Mouse (Mus musculus): ENCODE measurements around the gene Atad3a. TPM values are rescaled to one million over a fixed set of nuclear protein-coding genes. Genes with fewer than 3 reads are reported as not detected.

Atad3a gene
- polyA plus RNA-seq, 1 experiment from 2014 or later, result 110 TPM

- Histone ChIP-seq H3K4me2 (peak overlapping the region; percentile 77), H3K27me3 (replicated peaks) (no peaks in the 10 kb centered on the region), H3K27ac (no peak overlapping the region), H3K9ac (no peak overlapping the region), H3K4me1 (peaks cover 40% of the 10 kb centered on the region), H3K36me3 (no peaks in the 10 kb centered on the region), H3K4me3 (replicated peaks) (peak overlapping the region; percentile 47), H3K9me3 (no peaks in the 10 kb centered on the region)
- WGBS, result 29% methylated on average over 5 of the region's 5 CpGs
- no peak for ATAC-seq (ENCODE audit: insufficient read depth, low FRiP score, low read depth)
Measured at GRCm38 (mm10) chr4:155773335-155774078, 12.6 kb upstream of the Atad3a start.

- no peak overlapping the region for H3K27ac ChIP-seq
- H3K27me3 ChIP-seq (replicated peaks), result no peaks in the 10 kb centered on the region
- H3K36me3 ChIP-seq, result no peaks in the 10 kb centered on the region
- peak overlapping the region; percentile 77; the same call in 1 of the 2 replicates for H3K4me2 ChIP-seq
- no peak overlapping the region for H3K4me3 ChIP-seq (replicated peaks)
- H3K9ac ChIP-seq, result no peak overlapping the region
- no peaks in the 10 kb centered on the region for H3K9me3 ChIP-seq
- peaks cover 38% of the 10 kb centered on the region for H3K4me1 ChIP-seq
- WGBS, result 85% methylated on average over 13 of the region's 13 CpGs
- ATAC-seq (ENCODE audit: insufficient read depth, low FRiP score, low read depth), result no peak
Measured at GRCm38 (mm10) chr4:155772786-155773185, 11.9 kb upstream of the Atad3a start.

GRCm38 (mm10) chr4:155771706-155772105 is 10.8 kb upstream of the Atad3a start:
- H3K4me2 ChIP-seq, result no peak overlapping the region
- H3K9me3 ChIP-seq, result no peaks in the 10 kb centered on the region
- H3K9ac ChIP-seq, result no peak overlapping the region
- peaks cover 31% of the 10 kb centered on the region for H3K4me1 ChIP-seq
- no peaks in the 10 kb centered on the region for H3K27me3 ChIP-seq (replicated peaks)
- no peaks in the 10 kb centered on the region for H3K36me3 ChIP-seq
- no peak for ATAC-seq (ENCODE audit: insufficient read depth, low FRiP score, low read depth)
- H3K27ac ChIP-seq, result no peak overlapping the region
- H3K4me3 ChIP-seq (replicated peaks), result no peak overlapping the region
- 74% methylated on average over 2 of the region's 2 CpGs for WGBS

- H3K4me3 ChIP-seq (replicated peaks), result peak overlapping the region; percentile 53
- peak overlapping the region; percentile 64; the same call in 1 of the 2 replicates for H3K9ac ChIP-seq
- no peaks in the 10 kb centered on the region for H3K9me3 ChIP-seq
- H3K27ac ChIP-seq, result no peak overlapping the region
- WGBS, result 44% methylated on average over 24 of the region's 24 CpGs
- no peak for ATAC-seq (ENCODE audit: insufficient read depth, low FRiP score, low read depth)
- H3K36me3 ChIP-seq, result no peaks in the 10 kb centered on the region
- H3K4me2 ChIP-seq, result peak overlapping the region; percentile 81
- H3K4me1 ChIP-seq, result peaks cover 24% of the 10 kb centered on the region
- no peaks in the 10 kb centered on the region for H3K27me3 ChIP-seq (replicated peaks)
Measured at GRCm38 (mm10) chr4:155770626-155771025, 9.7 kb upstream of the Atad3a start.

- ATAC-seq (ENCODE audit: insufficient read depth, low FRiP score, low read depth), result peak; percentile 85
- H3K9ac ChIP-seq, result peak overlapping the region; percentile 64
- peak overlapping the region; percentile 81 for H3K4me2 ChIP-seq
- no peaks in the 10 kb centered on the region for H3K36me3 ChIP-seq
- H3K4me1 ChIP-seq, result peaks cover 18% of the 10 kb centered on the region
- under 1% methylated on average over 39 of the region's 39 CpGs for WGBS
- H3K9me3 ChIP-seq, result no peaks in the 10 kb centered on the region
- H3K27me3 ChIP-seq (replicated peaks), result no peaks in the 10 kb centered on the region
- peak overlapping the region; percentile 63 for H3K27ac ChIP-seq
- H3K4me3 ChIP-seq (replicated peaks), result peak overlapping the region; percentile 53
Measured at GRCm38 (mm10) chr4:155769880-155770512, 9.1 kb upstream of the Atad3a start.

- no peak for ATAC-seq (ENCODE audit: insufficient read depth, low FRiP score, low read depth)
- Histone ChIP-seq H3K9ac (peak overlapping the region; percentile 64; the same call in 1 of the 2 replicates), H3K4me3 (replicated peaks) (peak overlapping the region; percentile 53), H3K36me3 (no peaks in the 10 kb centered on the region), H3K27me3 (replicated peaks) (no peaks in the 10 kb centered on the region), H3K27ac (peak overlapping the region; percentile 63; the same call in 1 of the 2 replicates), H3K4me2 (peak overlapping the region; percentile 81), H3K4me1 (peaks cover 16% of the 10 kb centered on the region; the same call in 1 of the 2 replicates), H3K9me3 (no peaks in the 10 kb centered on the region)
- WGBS, result 64% methylated on average over 5 of the region's 5 CpGs
Measured at GRCm38 (mm10) chr4:155769496-155769879, 8.6 kb upstream of the Atad3a start.

- H3K4me2 ChIP-seq, result no peak overlapping the region
- no peaks in the 10 kb centered on the region for H3K36me3 ChIP-seq
- no peak for ATAC-seq (ENCODE audit: insufficient read depth, low FRiP score, low read depth)
- WGBS, result 77% methylated on average over 3 of the region's 3 CpGs
- H3K9me3 ChIP-seq, result no peaks in the 10 kb centered on the region
- H3K27me3 ChIP-seq (replicated peaks), result no peaks in the 10 kb centered on the region
- H3K27ac ChIP-seq, result no peak overlapping the region
- H3K4me1 ChIP-seq, result peaks cover 13% of the 10 kb centered on the region
- no peak overlapping the region for H3K9ac ChIP-seq
- no peak overlapping the region for H3K4me3 ChIP-seq (replicated peaks)
Measured at GRCm38 (mm10) chr4:155762357-155762756, 1.5 kb upstream of the Atad3a start.

- ATAC-seq (ENCODE audit: insufficient read depth, low FRiP score, low read depth), result no peak
- no peaks in the 10 kb centered on the region for H3K36me3 ChIP-seq
- 2% methylated on average over 28 of the region's 28 CpGs for WGBS
- no peaks in the 10 kb centered on the region for H3K9me3 ChIP-seq
- H3K9ac ChIP-seq, result peak overlapping the region; percentile 66
- H3K4me1 ChIP-seq, result peaks cover 13% of the 10 kb centered on the region
- peak overlapping the region; percentile 63; the same call in 1 of the 2 replicates for H3K27ac ChIP-seq
- peak overlapping the region; percentile 78 for H3K4me3 ChIP-seq (replicated peaks)
- no peaks in the 10 kb centered on the region for H3K27me3 ChIP-seq (replicated peaks)
- H3K4me2 ChIP-seq, result peak overlapping the region; percentile 98
Measured at GRCm38 (mm10) chr4:155761356-155762099, 635 bp upstream of the Atad3a start.

GRCm38 (mm10) chr4:155759862-155760612 is 856 bp downstream of the Atad3a start:
- Histone ChIP-seq H3K4me3 (replicated peaks) (peak overlapping the region; percentile 78), H3K9ac (peak overlapping the region; percentile 73; the same call in 1 of the 2 replicates), H3K36me3 (peaks cover 11% of the 10 kb centered on the region; the same call in 1 of the 2 replicates), H3K9me3 (no peaks in the 10 kb centered on the region), H3K4me1 (peaks cover 13% of the 10 kb centered on the region), H3K27me3 (replicated peaks) (no peaks in the 10 kb centered on the region), H3K4me2 (peak overlapping the region; percentile 98), H3K27ac (no peak overlapping the region; the same call in 1 of the 2 replicates)
- WGBS, result 2% methylated on average over 10 of the region's 10 CpGs
- no peak; the same call in 1 of the 2 replicates for ATAC-seq (ENCODE audit: insufficient read depth, low FRiP score, low read depth)

- no peaks in the 10 kb centered on the region for H3K9me3 ChIP-seq
- WGBS, result 92% methylated on average over 12 of the region's 12 CpGs
Measured at GRCm38 (mm10) chr4:155757011-155757410, 3.9 kb downstream of the Atad3a start.

More at GRCm38 (mm10) chr4:155757011-155757410, 3.9 kb downstream of the Atad3a start:
- H3K27ac ChIP-seq, result no peak overlapping the region
- no peak overlapping the region for H3K4me2 ChIP-seq
- H3K36me3 ChIP-seq, result peaks cover 34% of the 10 kb centered on the region
- no peaks in the 10 kb centered on the region for H3K27me3 ChIP-seq (replicated peaks)
- H3K4me3 ChIP-seq (replicated peaks), result no peak overlapping the region
- peaks cover 13% of the 10 kb centered on the region for H3K4me1 ChIP-seq
- ATAC-seq (ENCODE audit: insufficient read depth, low FRiP score, low read depth), result no peak
- H3K9ac ChIP-seq, result no peak overlapping the region
